Mouse (Mus musculus) G1E-ER4 (cell line): ENCODE data around the gene Gm6526. TPM values are rescaled to one million over a fixed set of nuclear protein-coding genes. Genes with fewer than 3 reads are reported as not detected.
"Not testable (repeated sequence)": the region's sequence is repeated elsewhere in the genome, so short reads cannot be mapped to it uniquely, and the experiment has no call there.

ENCODE experiments used
- GATA1 ChIP-seq: IDR thresholded peaks from one replicate; pipeline ENCODE4 v1.8.0; 2012; ENCODE audit warnings: low read length, inconsistent platforms
- polyA plus RNA-seq: library from polyadenylated mRNA; stranded (reverse); fragments of >175 nt; gene quantifications from 2 replicates; pipeline ENCODE4 v1.2.3, GENCODE M21; 2012

The Gm6526 gene
- polyA plus RNA-seq: 0.14 and 0.17 TPM in 2 replicates

GRCm38 (mm10) chr14:43747566-43747965, at the start of gene Gm6526:
Gm6526 (plus strand) TSS chr14:43747866.
- TF ChIP-seq GATA1: not testable (repeated sequence)

DNA sequence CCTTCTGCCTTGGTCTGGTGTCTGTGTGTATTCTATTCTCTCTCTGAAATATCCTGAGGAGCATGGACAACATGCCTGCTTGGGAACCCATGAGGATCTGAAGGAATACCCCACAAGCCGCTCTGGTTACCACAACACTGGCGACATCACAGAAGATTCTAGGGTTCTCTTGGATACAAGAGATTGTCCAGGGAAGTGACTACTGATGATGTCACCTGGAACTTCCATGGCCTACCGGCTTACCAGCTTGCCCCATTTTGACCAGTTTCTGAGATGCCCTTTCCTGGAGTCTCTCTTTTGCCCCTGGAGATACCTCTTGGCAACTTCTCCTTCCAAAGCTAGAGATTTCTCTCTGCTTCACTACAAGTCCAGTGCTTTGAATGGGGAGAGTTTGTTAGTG, 20.3 kb upstream of the Gm6526 start, which contains the start of gene Gm16506:
TSS of gene Gm16506 (minus strand) at position 101 of the 400 bp plus-strand sequence.
- not testable (repeated sequence) for TF ChIP-seq GATA1

DNA sequence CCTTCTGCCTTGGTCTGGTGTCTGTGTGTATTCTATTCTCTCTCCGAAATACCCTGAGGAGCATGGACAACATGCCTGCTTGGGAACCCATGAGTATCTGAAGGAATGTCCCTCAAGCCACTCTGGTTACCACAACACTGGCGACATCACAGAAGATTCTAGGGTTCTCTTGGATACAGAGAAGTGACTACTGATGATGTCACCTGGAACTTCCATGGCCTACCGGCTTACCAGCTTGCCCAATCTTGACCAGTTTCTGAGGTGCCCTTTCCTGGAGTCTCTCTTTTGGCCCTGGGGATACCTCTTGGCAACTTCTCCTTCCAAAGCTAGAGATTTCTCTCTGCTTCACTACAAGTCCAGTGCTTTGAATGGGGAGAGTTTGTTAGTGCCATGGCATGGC, 37.0 kb downstream of the Gm6526 start, which contains the start of gene Gm8180:
TSS of gene Gm8180 (minus strand) at position 101 of the 400 bp plus-strand sequence.
- TF ChIP-seq GATA1: not testable (repeated sequence)

- no peak for TF ChIP-seq GATA1
These were observed 48.6 kb downstream of the Gm6526 start for GRCm38 (mm10) chr14:43796069-43796904.

Other genes starting within 250 kb of the Gm6526 start
- gene Gm5799, start 204.3 kb upstream of the Gm6526 start, polyA plus RNA-seq: not detected in 2 replicates
- not detected in 2 replicates for gene Gm17654, start 168.7 kb upstream of the Gm6526 start, polyA plus RNA-seq
- gene Gm10375, start 139.9 kb upstream of the Gm6526 start, polyA plus RNA-seq: not detected in 2 replicates
- not detected in 2 replicates for gene Gm8165, start 70.7 kb upstream of the Gm6526 start, polyA plus RNA-seq
- gene Gm7324, start 50.0 kb upstream of the Gm6526 start, polyA plus RNA-seq: 2.1 and 10.4 TPM in 2 replicates
- not detected in 2 replicates for gene Gm16506, start 20.4 kb upstream of the Gm6526 start, polyA plus RNA-seq
- gene Gm8180, start 36.9 kb downstream of the Gm6526 start, polyA plus RNA-seq: not detected in 2 replicates
- gene Ear1, start 127.7 kb downstream of the Gm6526 start, polyA plus RNA-seq: not detected in 2 replicates
- not detected in 2 replicates for gene Ear10, start 175.7 kb downstream of the Gm6526 start, polyA plus RNA-seq
- 0.04 and 0.11 TPM in 2 replicates for gene Gm8113, start 177.5 kb downstream of the Gm6526 start, polyA plus RNA-seq
- not detected in 2 replicates for gene Ang5, start 209.2 kb downstream of the Gm6526 start, polyA plus RNA-seq